Mouse (Mus musculus) neural tube, embryonic 14.5 days (tissue): ENCODE data around the gene Gm49378. TPM values are rescaled to one million over a fixed set of nuclear protein-coding genes. Genes with fewer than 3 reads are reported as not detected.

Experiments
- ATAC-seq: fragments of 200-750 bp; cut with Nextera tagmentation; 2 replicates; pipeline ENCODE4 v1.8.0; 2017; ENCODE audit warnings: low read depth, mild to moderate bottlenecking, moderate TSS enrichment, moderate library complexity
- H3K27ac ChIP-seq: fragments of 300-500 bp; sonication (generic); 2 replicates; pipeline ENCODE4 v1.5.1; 2014; ENCODE audit warnings: low read depth, mild to moderate bottlenecking, control low read depth, low read length, moderate library complexity, mixed read lengths
- H3K27me3 ChIP-seq: fragments of 300-500 bp; sonication (generic); 2 replicates; pipeline ENCODE4 v1.6.1; 2014; ENCODE audit warnings: low read length; ENCODE audit not compliant: control insufficient read depth, insufficient read depth
- H3K36me3 ChIP-seq: fragments of 300-500 bp; sonication (generic); 2 replicates; pipeline ENCODE4 v1.6.1; 2014; ENCODE audit warnings: low read length, mixed read lengths; ENCODE audit not compliant: control insufficient read depth, insufficient read depth
- H3K4me1 ChIP-seq: fragments of 300-500 bp; sonication (generic); 2 replicates; pipeline ENCODE4 v1.6.1; 2014; ENCODE audit warnings: low read length; ENCODE audit not compliant: control insufficient read depth, insufficient read depth
- H3K4me2 ChIP-seq: fragments of 300-500 bp; sonication (generic); 2 replicates; pipeline ENCODE4 v1.6.1; 2014; ENCODE audit warnings: mild to moderate bottlenecking, low read depth, low read length, control low read depth
- H3K4me3 ChIP-seq: fragments of 300-500 bp; sonication (generic); 2 replicates; pipeline ENCODE4 v1.5.1; 2014; ENCODE audit warnings: low read depth, low read length, control low read depth, mixed read lengths
- H3K9ac ChIP-seq: fragments of 300-500 bp; sonication (generic); replicated peaks from 2 replicates; pipeline ENCODE4 v1.6.1; 2014; ENCODE audit warnings: low read depth, mild to moderate bottlenecking, control low read depth, low read length, mixed read lengths
- H3K9me3 ChIP-seq: fragments of 300-500 bp; sonication (generic); 2 replicates; pipeline ENCODE4 v1.6.1; 2016; ENCODE audit warnings: low read length; ENCODE audit not compliant: control insufficient read depth
- WGBS: fragments of 180-500 bp; shearing (Covaris S2); extraction: QIAGEN DNeasy Blood & Tissue Kit; methylation state at CpG from one replicate; pipeline ENCODE4 v1.1.7; 2014; 5-methylcytosine and 5-hydroxymethylcytosine counted together
- polyA plus RNA-seq: library from polyadenylated mRNA; unstranded; fragments of >200 nt; fragmentation: Nextera tagmentation; extraction: Ambion mirVana; gene quantifications from 2 replicates; pipeline ENCODE4 v1.2.1, GENCODE M21; 2014

The Gm49378 gene
- polyA plus RNA-seq, 1 experiment from 2014 or later: 2.9 TPM

DNA sequence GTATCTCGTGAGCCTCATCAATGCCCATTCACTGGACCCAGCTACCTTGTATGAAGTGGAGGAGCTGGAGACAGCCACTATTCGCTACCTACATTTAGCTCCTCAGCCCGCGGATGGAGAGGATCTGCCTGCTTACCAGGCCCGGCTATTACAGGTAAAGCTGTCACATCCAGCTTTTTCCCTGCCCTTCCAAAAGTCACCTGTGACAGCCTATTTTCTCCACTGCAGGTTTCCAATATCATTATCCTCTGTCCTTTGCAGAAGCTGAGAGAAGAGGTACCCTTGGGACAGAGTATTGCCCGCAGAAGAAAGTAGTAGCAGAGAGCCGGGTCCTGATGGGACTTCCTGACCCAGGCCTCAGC is 34.4 kb downstream of the Gm49378 start, which contains the start of gene Irf9:
Irf9 (plus strand) TSS at position 301 of the 362 bp plus-strand sequence.
- Histone ChIP-seq H3K4me2 (peak within 1 kb of the TSS; percentile 23), H3K27ac (peak within 1 kb of the TSS; percentile 34; the same call in 1 of the 2 replicates), H3K9ac (0 out of 2 replicates have a peak within 1 kb of the TSS, but pooled peaks have one; percentile 48), H3K27me3 (no peaks in the 10 kb centered on the region), H3K4me1 (no peaks in the 10 kb centered on the region), H3K4me3 (no peak within 1 kb of the TSS), H3K9me3 (no peaks in the 10 kb centered on the region), H3K36me3 (peaks cover 59% of the 10 kb centered on the region)
- WGBS: 88% methylated on average over 7 of the region's 7 CpGs
- ATAC-seq: no peak

- no peak overlapping the region for H3K4me2 ChIP-seq
- peaks cover 84% of the 10 kb centered on the region for H3K36me3 ChIP-seq
- no peak overlapping the region for H3K4me3 ChIP-seq
- H3K4me1 ChIP-seq: no peaks in the 10 kb centered on the region
- WGBS: 96% methylated on average over 21 of the region's 21 CpGs
- ATAC-seq: no peak
- no peak overlapping the region for H3K27ac ChIP-seq
- H3K9ac ChIP-seq: no peak overlapping the region
- H3K27me3 ChIP-seq: no peaks in the 10 kb centered on the region
- H3K9me3 ChIP-seq: no peaks in the 10 kb centered on the region
Measured at GRCm38 (mm10) chr14:55598521-55599390, 38.9 kb downstream of the Gm49378 start.

- WGBS: 75% methylated on average over 13 of the region's 13 CpGs
- Histone ChIP-seq H3K9me3 (no peaks in the 10 kb centered on the region), H3K4me2 (no peak overlapping the region), H3K9ac (no peak overlapping the region), H3K36me3 (peaks cover 60% of the 10 kb centered on the region), H3K4me3 (no peak overlapping the region), H3K27ac (no peak overlapping the region), H3K4me1 (peaks cover 17% of the 10 kb centered on the region), H3K27me3 (no peaks in the 10 kb centered on the region)
- no peak for ATAC-seq
Measured at GRCm38 (mm10) chr14:55596036-55596690, 41.5 kb downstream of the Gm49378 start.

GRCm38 (mm10) chr14:55592226-55592625 is 45.5 kb downstream of the Gm49378 start:
- Histone ChIP-seq H3K27me3 (no peaks in the 10 kb centered on the region), H3K36me3 (peaks cover 33% of the 10 kb centered on the region), H3K27ac (no peak overlapping the region), H3K9ac (peak overlapping the region; percentile 83), H3K4me3 (peak overlapping the region; percentile 91), H3K4me2 (peak overlapping the region; percentile 96), H3K9me3 (no peaks in the 10 kb centered on the region), H3K4me1 (peaks cover 22% of the 10 kb centered on the region)
- ATAC-seq: no peak
- WGBS: 8% methylated on average over 16 of the region's 16 CpGs

GRCm38 (mm10) chr14:55591331-55591891 is 46.3 kb downstream of the Gm49378 start, which contains the start of gene Rnf31:
TSS of gene Rnf31 (plus strand) at chr14:55591708.
- H3K36me3 ChIP-seq: peaks cover 25% of the 10 kb centered on the region
- no peaks in the 10 kb centered on the region for H3K27me3 ChIP-seq
- WGBS: 0% methylated on average over 32 of the region's 33 CpGs
- peak; percentile 92 for ATAC-seq
- H3K9me3 ChIP-seq: no peaks in the 10 kb centered on the region
- H3K4me2 ChIP-seq: peak within 1 kb of the TSS; percentile 96
- peak within 1 kb of the TSS; percentile 91 for H3K4me3 ChIP-seq
- H3K9ac ChIP-seq: peak within 1 kb of the TSS; percentile 83
- H3K27ac ChIP-seq: peak within 1 kb of the TSS; percentile 93
- H3K4me1 ChIP-seq: peaks cover 22% of the 10 kb centered on the region

GRCm38 (mm10) chr14:55590748-55591330 is 46.9 kb downstream of the Gm49378 start, which contains the start of gene Psme2:
TSS of gene Psme2 (minus strand) at chr14:55591113.
- H3K4me3 ChIP-seq: peak within 1 kb of the TSS; percentile 91
- H3K4me2 ChIP-seq: peak within 1 kb of the TSS; percentile 96
- H3K36me3 ChIP-seq: peaks cover 19% of the 10 kb centered on the region
- peaks cover 22% of the 10 kb centered on the region for H3K4me1 ChIP-seq
- H3K9me3 ChIP-seq: no peaks in the 10 kb centered on the region
- H3K9ac ChIP-seq: peak within 1 kb of the TSS; percentile 83
- WGBS: under 1% methylated on average over 22 of the region's 22 CpGs
- ATAC-seq: peak; percentile 95
- H3K27ac ChIP-seq: peak within 1 kb of the TSS; percentile 93
- H3K27me3 ChIP-seq: no peaks in the 10 kb centered on the region

DNA sequence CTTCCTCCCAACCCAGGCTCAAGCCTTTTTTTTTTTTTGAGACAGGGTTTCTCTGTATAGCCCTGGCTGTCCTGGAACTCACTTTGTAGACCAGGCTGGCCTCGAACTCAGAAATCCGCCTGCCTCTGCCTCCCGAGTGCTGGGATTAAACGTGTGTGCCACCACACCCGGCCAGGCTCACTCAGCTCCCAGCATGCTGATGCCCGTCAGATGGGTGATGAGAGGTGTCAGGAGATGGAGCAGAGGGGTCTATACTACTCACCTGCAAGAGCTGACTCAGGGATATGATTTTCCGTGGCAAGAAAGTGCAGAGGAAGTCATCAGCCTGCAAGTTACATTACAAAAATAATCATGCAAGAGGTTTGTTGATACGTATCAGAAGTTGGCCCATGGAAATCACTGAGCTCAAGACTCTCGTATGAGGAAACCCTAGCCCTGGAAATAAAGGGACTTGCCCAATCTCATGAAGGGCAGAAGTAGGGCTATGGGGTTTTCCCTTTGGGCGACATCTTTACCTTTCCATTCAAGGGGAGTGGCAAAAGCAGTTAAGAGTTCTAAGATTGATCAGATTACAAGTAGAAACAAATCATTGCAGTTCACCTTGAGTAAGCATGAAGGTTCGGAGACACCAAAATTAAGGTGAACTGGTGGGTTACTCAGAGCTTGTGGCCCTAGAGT is 47.8 kb downstream of the Gm49378 start:
- Histone ChIP-seq H3K36me3 (peaks cover 10% of the 10 kb centered on the region), H3K4me1 (peaks cover 22% of the 10 kb centered on the region), H3K27me3 (no peaks in the 10 kb centered on the region), H3K4me2 (peak overlapping the region; percentile 96), H3K27ac (peak overlapping the region; percentile 93; the same call in 1 of the 2 replicates), H3K9ac (peak overlapping the region; percentile 83; the same call in 1 of the 2 replicates), H3K4me3 (peak overlapping the region; percentile 91), H3K9me3 (no peaks in the 10 kb centered on the region)
- WGBS: 91% methylated on average over 11 of the region's 11 CpGs
- no peak for ATAC-seq

DNA sequence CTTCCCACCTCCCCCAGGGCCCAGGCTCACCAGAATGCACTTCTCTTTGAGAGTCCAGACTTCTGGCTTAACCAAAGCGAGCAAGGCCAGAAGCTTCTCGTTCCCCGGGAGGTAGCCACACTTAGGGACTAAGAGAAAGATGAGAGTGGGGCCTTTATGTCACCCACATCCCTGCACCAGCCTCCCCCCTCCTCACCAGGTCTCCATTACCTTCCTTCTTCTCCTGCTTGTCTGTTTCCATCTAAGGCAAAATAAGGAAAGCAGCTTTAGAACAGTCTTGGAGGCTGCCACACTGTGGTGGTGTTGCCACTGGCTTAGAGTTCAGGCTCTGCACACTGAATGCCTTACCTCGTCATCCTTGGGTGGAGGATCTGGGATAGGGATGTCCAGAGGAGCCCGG is 48.4 kb downstream of the Gm49378 start:
- H3K4me3 ChIP-seq: no peak overlapping the region
- no peaks in the 10 kb centered on the region for H3K27me3 ChIP-seq
- 92% methylated on average over 5 of the region's 5 CpGs for WGBS
- H3K9me3 ChIP-seq: no peaks in the 10 kb centered on the region
- ATAC-seq: no peak
- H3K4me2 ChIP-seq: no peak overlapping the region
- no peak overlapping the region for H3K27ac ChIP-seq
- H3K9ac ChIP-seq: no peak overlapping the region
- peaks cover 26% of the 10 kb centered on the region for H3K4me1 ChIP-seq
- H3K36me3 ChIP-seq: peaks cover 4% of the 10 kb centered on the region
